Comparison of ENCODE assay signal across 8 mouse cellular contexts in genomic region chr6:128362381-128363006, GRCm38 (mm10). TPM values are rescaled to one million over a fixed set of nuclear protein-coding genes. Genes with fewer than 3 reads are reported as not detected.
DNase-seq lines count a peak whose midpoint lies in the region; ATAC-seq and TF ChIP-seq lines count a peak whose summit lies in the region.

Gene Rhno1, minus strand, starts transcription at chr6:128362911.
Gene Foxm1, plus strand, starts transcription at chr6:128362967.

- peak; percentile 88 for DNase-seq in Muller cell, postnatal 12 days (ENCODE audit: inconsistent ontology term)
- DNase-seq in cerebellum, adult 9-10 months: peak; percentile 76
- DNase-seq in hindbrain, embryonic 10.5 days (ENCODE audit: low spot score): peak; percentile 89
- peak; percentile 82 to 89 for DNase-seq in layer of hippocampus, postnatal 10 days (ENCODE audit: low spot score in 2 of 2)
- peak; percentile 88 for DNase-seq in lung, postnatal 0 days (ENCODE audit: low spot score)
- DNase-seq in ovary, postnatal 10 days (ENCODE audit: low spot score): peak; percentile 77
- peak; percentile 77 to 83 for DNase-seq in thymus, postnatal 10 days (ENCODE audit: low spot score in 2 of 2)

- peak within 1 kb of the TSS; percentile 88 for H3K9ac ChIP-seq in lung, postnatal 0 days (replicated peaks; ENCODE audit: low read depth)

- WGBS in hindbrain, embryonic 10.5 days: under 1% methylated on average over 76 of the region's 76 CpGs
- under 1% methylated on average over 47 of the region's 76 CpGs for WGBS in lung, postnatal 0 days

- H3K4me2 ChIP-seq in lung, postnatal 0 days (replicated peaks; ENCODE audit: low read depth, low read length): peak within 1 kb of the TSS; percentile 100

- peak within 1 kb of the TSS; percentile 99 for H3K27ac ChIP-seq in hindbrain, embryonic 10.5 days
- peak within 1 kb of the TSS; percentile 95 for H3K27ac ChIP-seq in lung, postnatal 0 days (ENCODE audit: low read length)

- H3K4me3 ChIP-seq in hindbrain, embryonic 10.5 days: peak within 1 kb of the TSS; percentile 87
- peak within 1 kb of the TSS; percentile 89 for H3K4me3 ChIP-seq in lung, postnatal 0 days (ENCODE audit: low read depth, low read length)

- H3K27me3 ChIP-seq in hindbrain, embryonic 10.5 days (ENCODE audit: insufficient read depth, poor library complexity, severe bottlenecking): no peaks in the 10 kb centered on the region
- H3K27me3 ChIP-seq in lung, postnatal 0 days (replicated peaks; ENCODE audit: insufficient read depth, low read length): no peaks in the 10 kb centered on the region

- no peak for TF ChIP-seq CTCF in lung, postnatal 0 days (IDR thresholded peaks at IDR 0.05)

- peaks cover 55% of the 10 kb centered on the region for H3K4me1 ChIP-seq in hindbrain, embryonic 10.5 days (replicated peaks)
- no peaks in the 10 kb centered on the region for H3K4me1 ChIP-seq in lung, postnatal 0 days (ENCODE audit: insufficient read depth, low read depth, low read length)

- peaks cover 47% of the 10 kb centered on the region for H3K36me3 ChIP-seq in hindbrain, embryonic 10.5 days
- no peaks in the 10 kb centered on the region for H3K36me3 ChIP-seq in lung, postnatal 0 days (ENCODE audit: insufficient read depth, low read length)

- ATAC-seq in frontal cortex, adult (ENCODE audit: low TSS enrichment): peak; percentile 79
- peak; percentile 91 for ATAC-seq in lung, postnatal 0 days

- H3K9me3 ChIP-seq in hindbrain, embryonic 10.5 days: no peaks in the 10 kb centered on the region
- H3K9me3 ChIP-seq in lung, postnatal 0 days (ENCODE audit: low read length): no peaks in the 10 kb centered on the region

- 0 out of 2 replicates have a peak, but pooled peaks have one; percentile 12 for TF ChIP-seq EP300 in lung, postnatal 0 days (IDR thresholded peaks at IDR 0.05)

RNA-seq across cellular contexts. Expression of gene Rhno1, which starts in this region (rescaled TPM):
- 177 and 192 TPM in 2 replicates for polyA plus RNA-seq in hindbrain, embryonic 10.5 days (2016; fragmentation: Nextera tagmentation; extraction: Ambion mirVana)
- 10 to 100 TPM; 21.8 to 22.6 TPM for total RNA-seq in layer of hippocampus, postnatal 10 days (2021)
- 41.8 and 43.8 TPM in 2 replicates for polyA plus RNA-seq in lung, postnatal 0 days (2015; fragmentation: Nextera tagmentation; extraction: Ambion mirVana)

RNA-seq across cellular contexts. Expression of gene Foxm1, which starts in this region (rescaled TPM):
- polyA plus RNA-seq in hindbrain, embryonic 10.5 days (2016; fragmentation: Nextera tagmentation; extraction: Ambion mirVana): 61.2 and 67.0 TPM in 2 replicates
- 1 to 10 TPM; 5.8 to 7.9 TPM for total RNA-seq in layer of hippocampus, postnatal 10 days (2021)
- polyA plus RNA-seq in lung, postnatal 0 days (2015; fragmentation: Nextera tagmentation; extraction: Ambion mirVana): 1.3 and 2.0 TPM in 2 replicates

Comparison
In these comparisons a context has a peak if more than half of its experiments do, and no peak if none do; other contexts are left out.
1. Peak in every context shown above with its lines: DNase-seq, ATAC-seq, H3K4me3 ChIP-seq and H3K27ac ChIP-seq.
2. RNA of gene Foxm1 (polyA plus RNA-seq): 61.2 to 67.0 TPM in hindbrain, embryonic 10.5 days; 1.3 to 2.0 TPM in lung, postnatal 0 days; every median in the first group is over 10 times any median in the second.